ENCODE assay signal across 8 mouse cellular contexts in genomic region chr12:99561333-99561766, GRCm38 (mm10). TPM values are rescaled to one million over a fixed set of nuclear protein-coding genes. Genes with fewer than 3 reads are reported as not detected.
A peak's percentile ranks its signal among the peaks of the same experiment; 100 is the strongest.
DNase-seq lines count a peak whose midpoint lies in the region; ATAC-seq and TF ChIP-seq lines count a peak whose summit lies in the region.

No protein-coding gene starts in this region.

- TF ChIP-seq POLR2A in brain, embryonic 14.5 days (IDR thresholded peaks at IDR 0.05; ENCODE audit: borderline replicate concordance, extremely low read depth, insufficient read depth, insufficient read length, poor library complexity, severe bottlenecking): no peak

- peak overlapping the region; percentile 87 for H3K4me2 ChIP-seq in kidney, embryonic 16.5 days (replicated peaks; ENCODE audit: low read depth, low read length)
- H3K4me2 ChIP-seq in heart, embryonic 16.5 days (ENCODE audit: low read depth, low read length): peak overlapping the region; percentile 84
- peak overlapping the region; percentile 88 for H3K4me2 ChIP-seq in stomach, postnatal 0 days (replicated peaks; ENCODE audit: low read depth)

- no peak for TF ChIP-seq EP300 in stomach, postnatal 0 days (optimal IDR thresholded peaks at IDR 0.05)

- H3K27ac ChIP-seq in kidney, embryonic 16.5 days (ENCODE audit: low read length): no peak overlapping the region; the same call in 1 of the 2 replicates
- peak overlapping the region; percentile 54 for H3K27ac ChIP-seq in heart, embryonic 16.5 days (ENCODE audit: low read length)
- 0 out of 2 replicates have a peak overlapping the region, but pooled peaks have one; percentile 41 for H3K27ac ChIP-seq in stomach, postnatal 0 days (replicated peaks)

- DNase-seq in kidney, postnatal 36 days: no peak
- DNase-seq in brain, embryonic 14.5 days (ENCODE audit: low read depth): peak; percentile 59
- DNase-seq in lung, postnatal 36 days: peak; percentile 17
- no peak for DNase-seq in stomach, postnatal 0 days (ENCODE audit: low spot score)
- no peak for DNase-seq in adrenal gland, postnatal 10 days
- DNase-seq in gastrocnemius, postnatal 4 days (ENCODE audit: low spot score in 2 of 2): no peak

- H3K9ac ChIP-seq in kidney, embryonic 16.5 days (replicated peaks; ENCODE audit: low read length): no peak overlapping the region; the same call in 1 of the 2 replicates
- H3K9ac ChIP-seq in heart, embryonic 16.5 days (ENCODE audit: low read length): peak overlapping the region; percentile 96
- H3K9ac ChIP-seq in stomach, postnatal 0 days (ENCODE audit: low read length): no peak overlapping the region

- no peak for ATAC-seq in kidney, embryonic 16.5 days (ENCODE audit: low FRiP score, low TSS enrichment)
- no peak for ATAC-seq in heart, embryonic 16.5 days (replicated peaks; ENCODE audit: extremely low read depth, insufficient read depth, low FRiP score)
- ATAC-seq in stomach, postnatal 0 days (ENCODE audit: low FRiP score, low TSS enrichment): peak; percentile 14; the same call in 1 of the 2 replicates

- no peak for TF ChIP-seq CTCF in brain, embryonic 14.5 days (IDR thresholded peaks at IDR 0.05; ENCODE audit: borderline replicate concordance, extremely low read depth, insufficient read depth, insufficient read length)
- no peak for TF ChIP-seq CTCF in stomach, postnatal 0 days (IDR thresholded peaks at IDR 0.05; ENCODE audit: low read depth)

- H3K27me3 ChIP-seq in kidney, embryonic 16.5 days (ENCODE audit: insufficient read depth, low read length): no peaks in the 10 kb centered on the region
- H3K27me3 ChIP-seq in heart, embryonic 16.5 days (ENCODE audit: control insufficient read depth, insufficient read depth, low read length): no peaks in the 10 kb centered on the region
- H3K27me3 ChIP-seq in stomach, postnatal 0 days (ENCODE audit: control insufficient read depth, insufficient read depth, low read length): no peaks in the 10 kb centered on the region

- H3K36me3 ChIP-seq in kidney, embryonic 16.5 days (ENCODE audit: insufficient read depth, low read length): no peaks in the 10 kb centered on the region
- H3K36me3 ChIP-seq in heart, embryonic 16.5 days (ENCODE audit: control insufficient read depth, insufficient read depth): no peaks in the 10 kb centered on the region
- H3K36me3 ChIP-seq in stomach, postnatal 0 days (ENCODE audit: control insufficient read depth, insufficient read depth, low read length): no peaks in the 10 kb centered on the region

- no peaks in the 10 kb centered on the region for H3K9me3 ChIP-seq in kidney, embryonic 16.5 days (ENCODE audit: low read length)
- no peaks in the 10 kb centered on the region for H3K9me3 ChIP-seq in heart, embryonic 16.5 days (replicated peaks; ENCODE audit: control insufficient read depth, low read length)
- H3K9me3 ChIP-seq in stomach, postnatal 0 days (ENCODE audit: control insufficient read depth, low read length): no peaks in the 10 kb centered on the region

- H3K4me3 ChIP-seq in kidney, embryonic 16.5 days (ENCODE audit: low read length): peak overlapping the region; percentile 80
- peak overlapping the region; percentile 90 for H3K4me3 ChIP-seq in heart, embryonic 16.5 days (ENCODE audit: low read length)
- peak overlapping the region; percentile 83; the same call in 1 of the 2 replicates for H3K4me3 ChIP-seq in stomach, postnatal 0 days (ENCODE audit: low read depth, low read length)

- 20% methylated on average over 3 of the region's 3 CpGs for WGBS in kidney, embryonic 16.5 days
- 35% methylated on average over 3 of the region's 3 CpGs for WGBS in heart, embryonic 16.5 days
- 34% methylated on average over 3 of the region's 3 CpGs for WGBS in stomach, postnatal 0 days

- H3K4me1 ChIP-seq in kidney, embryonic 16.5 days (ENCODE audit: insufficient read depth, low read length): peaks cover 26% of the 10 kb centered on the region
- H3K4me1 ChIP-seq in heart, embryonic 16.5 days (ENCODE audit: control insufficient read depth, insufficient read depth, low read length): peaks cover 42% of the 10 kb centered on the region
- 0 out of 2 replicates have a peak, but pooled peaks cover 2% of the 10 kb centered on the region for H3K4me1 ChIP-seq in stomach, postnatal 0 days (replicated peaks; ENCODE audit: control insufficient read depth, insufficient read depth)

RNA-seq across cellular contexts. Expression of gene Foxn3, which starts 2.0 kb away (rescaled TPM):
- 54.0 and 59.1 TPM in 2 replicates for polyA plus RNA-seq in kidney, embryonic 16.5 days (2015; fragmentation: Nextera tagmentation; extraction: Ambion mirVana)
- 28.0 and 35.7 TPM in 2 replicates for polyA plus RNA-seq in brain, embryonic 14.5 days (2012; rRNA removed)
- polyA plus RNA-seq in heart, embryonic 16.5 days (2015; fragmentation: Nextera tagmentation; extraction: Ambion mirVana): 52.1 and 57.2 TPM in 2 replicates
- 40.1 and 44.1 TPM in 2 replicates for polyA plus RNA-seq in stomach, postnatal 0 days (2015; fragmentation: Nextera tagmentation; extraction: Ambion mirVana)
- total RNA-seq in adrenal gland, postnatal 10 days (2021): 10 to 100 TPM; 77.7 to 98.2 TPM
- 100 to 1,000 TPM; 184 to 217 TPM for total RNA-seq in gastrocnemius, postnatal 4 days (2021)

Comparison
In these comparisons a context has a peak if more than half of its experiments do, and no peak if none do; other contexts are left out.
1. DNase-seq: peak in brain, embryonic 14.5 days (single experiment) and lung, postnatal 36 days (single experiment); none in kidney, postnatal 36 days (0 of 2), stomach, postnatal 0 days (single experiment), adrenal gland, postnatal 10 days (single experiment) and gastrocnemius, postnatal 4 days (0 of 2).
2. Peak in every context shown above with its lines, with median percentiles within 50 percentile points of each other: H3K4me2 ChIP-seq and H3K4me3 ChIP-seq.